Mouse (Mus musculus) lung, embryonic 15.5 days (tissue): ENCODE results near the gene Eya3. TPM values are rescaled to one million over a fixed set of nuclear protein-coding genes. Genes with fewer than 3 reads are reported as not detected.

Source experiments
- ATAC-seq: fragments of 200-750 bp; cut with Nextera tagmentation; 2 replicates; pipeline ENCODE4 v1.8.0; 2017; ENCODE audit warnings: moderate number of reproducible peaks, borderline replicate concordance; ENCODE audit not compliant: low FRiP score, low TSS enrichment; ENCODE audit errors: extremely low read depth
- H3K27ac ChIP-seq: fragments of 300-500 bp; sonication (generic); 2 replicates; pipeline ENCODE4 v1.5.1; 2015; ENCODE audit warnings: moderate library complexity, mild to moderate bottlenecking, inconsistent platforms
- H3K27me3 ChIP-seq: fragments of 300-500 bp; sonication (generic); 2 replicates; pipeline ENCODE4 v1.6.1; 2015; ENCODE audit warnings: inconsistent platforms
- H3K36me3 ChIP-seq: fragments of 300-500 bp; sonication (generic); 2 replicates; pipeline ENCODE4 v1.6.1; 2015; ENCODE audit warnings: inconsistent platforms
- H3K4me1 ChIP-seq: fragments of 300-500 bp; sonication (generic); 2 replicates; pipeline ENCODE4 v1.6.1; 2015; ENCODE audit warnings: inconsistent platforms
- H3K4me2 ChIP-seq: fragments of 300-500 bp; sonication (generic); 2 replicates; pipeline ENCODE4 v1.6.1; 2015; ENCODE audit warnings: inconsistent platforms, mild to moderate bottlenecking, moderate library complexity
- H3K4me3 ChIP-seq: fragments of 300-500 bp; sonication (generic); 2 replicates; pipeline ENCODE4 v1.5.1; 2015; ENCODE audit warnings: mild to moderate bottlenecking, inconsistent platforms
- H3K9ac ChIP-seq: fragments of 300-500 bp; sonication (generic); 2 replicates; pipeline ENCODE4 v1.6.1; 2015; ENCODE audit warnings: inconsistent platforms
- H3K9me3 ChIP-seq: fragments of 300-500 bp; sonication (generic); 2 replicates; pipeline ENCODE4 v1.6.1; 2016; ENCODE audit warnings: inconsistent platforms
- WGBS: fragments of 180-500 bp; shearing (Covaris S2); methylation state at CpG from one replicate; pipeline ENCODE4 v1.1.7; 2015; 5-methylcytosine and 5-hydroxymethylcytosine counted together
- polyA plus RNA-seq: library from polyadenylated mRNA; unstranded; fragments of >200 nt; fragmentation: Nextera tagmentation; extraction: Ambion mirVana; gene quantifications from 2 replicates; pipeline ENCODE4 v1.2.1, GENCODE M21; 2015

Eya3 gene
- polyA plus RNA-seq, 1 experiment from 2014 or later, result 30.6 TPM

DNA sequence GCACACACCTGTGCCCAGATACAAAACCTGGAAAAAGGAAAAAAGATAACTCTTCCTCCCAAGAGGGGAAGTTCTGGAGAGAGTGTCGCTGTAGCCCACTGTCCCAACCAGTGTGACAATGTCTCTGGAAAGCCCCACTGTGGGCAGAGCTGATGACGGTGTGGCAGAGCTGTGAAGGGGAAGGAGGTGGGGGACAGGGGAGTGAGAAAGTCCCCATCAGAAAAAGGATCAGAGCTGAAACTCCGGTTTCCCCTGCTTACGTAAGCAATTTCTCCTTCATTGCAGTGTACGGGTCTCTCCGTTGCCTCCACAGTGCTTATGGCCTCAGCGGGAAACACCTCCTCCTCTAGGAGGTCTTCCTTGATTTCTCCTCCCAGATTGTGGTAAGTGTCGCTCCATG is 27.5 kb upstream of the Eya3 start:
- no peak for ATAC-seq
- H3K9ac ChIP-seq, result no peak overlapping the region
- no peaks in the 10 kb centered on the region for H3K27me3 ChIP-seq
- H3K4me1 ChIP-seq, result no peaks in the 10 kb centered on the region
- no peak overlapping the region for H3K27ac ChIP-seq
- H3K4me3 ChIP-seq, result no peak overlapping the region
- H3K9me3 ChIP-seq, result no peaks in the 10 kb centered on the region
- 76% methylated on average over 8 of the region's 8 CpGs for WGBS
- H3K4me2 ChIP-seq, result no peak overlapping the region
- no peaks in the 10 kb centered on the region for H3K36me3 ChIP-seq

GRCm38 (mm10) chr4:132617873-132618272 is 20.9 kb upstream of the Eya3 start:
- no peak overlapping the region for H3K9ac ChIP-seq
- no peak overlapping the region for H3K4me3 ChIP-seq
- H3K4me2 ChIP-seq, result no peak overlapping the region
- ATAC-seq, result no peak
- H3K27me3 ChIP-seq, result no peaks in the 10 kb centered on the region
- H3K9me3 ChIP-seq, result no peaks in the 10 kb centered on the region
- no peaks in the 10 kb centered on the region for H3K4me1 ChIP-seq
- whole genome bisulfite sequencing, result 89% methylated on average over 6 of the region's 6 CpGs
- H3K27ac ChIP-seq, result no peak overlapping the region
- H3K36me3 ChIP-seq, result no peaks in the 10 kb centered on the region

DNA sequence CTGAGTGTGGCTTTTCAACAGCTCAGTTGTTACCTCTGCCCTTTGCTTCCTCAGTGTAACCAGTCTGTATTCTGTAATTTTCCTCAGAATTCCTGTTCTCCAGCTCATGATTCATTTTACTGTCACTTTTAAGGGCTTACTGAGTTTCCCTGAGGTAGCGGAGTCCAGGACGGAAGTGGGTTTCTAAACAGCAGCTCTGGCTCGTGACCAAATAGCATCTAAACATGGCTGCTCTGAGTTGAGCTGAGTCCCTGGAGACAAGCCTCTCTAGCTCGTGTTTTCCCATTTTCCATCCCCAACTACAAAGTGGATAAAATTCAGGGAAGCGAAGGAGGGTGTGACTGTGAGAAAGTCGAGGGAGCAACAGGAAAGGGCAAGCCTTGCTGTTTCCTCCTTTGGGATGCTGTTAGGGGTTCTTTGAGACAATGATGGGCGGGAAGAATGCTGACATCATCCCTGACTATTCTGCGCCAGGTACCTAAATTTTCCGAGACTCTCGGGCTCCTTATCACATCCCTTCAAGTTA is 19.9 kb upstream of the Eya3 start:
- H3K4me1 ChIP-seq, result no peaks in the 10 kb centered on the region
- H3K4me2 ChIP-seq, result no peak overlapping the region
- H3K27me3 ChIP-seq, result no peaks in the 10 kb centered on the region
- no peak for ATAC-seq
- no peak overlapping the region for H3K9ac ChIP-seq
- no peaks in the 10 kb centered on the region for H3K9me3 ChIP-seq
- H3K4me3 ChIP-seq, result no peak overlapping the region
- no peak overlapping the region for H3K27ac ChIP-seq
- 69% methylated on average over 10 of the region's 10 CpGs for WGBS
- H3K36me3 ChIP-seq, result no peaks in the 10 kb centered on the region

- Histone ChIP-seq H3K27me3 (no peaks in the 10 kb centered on the region), H3K9ac (no peak overlapping the region), H3K4me2 (no peak overlapping the region), H3K9me3 (no peaks in the 10 kb centered on the region), H3K4me3 (no peak overlapping the region), H3K36me3 (no peaks in the 10 kb centered on the region), H3K27ac (no peak overlapping the region), H3K4me1 (no peaks in the 10 kb centered on the region)
- no peak for ATAC-seq
- 84% methylated on average over 4 of the region's 4 CpGs for WGBS
Observed at GRCm38 (mm10) chr4:132620134-132620533, 18.7 kb upstream of the Eya3 start.

- Histone ChIP-seq H3K4me3 (no peak overlapping the region), H3K9me3 (no peaks in the 10 kb centered on the region), H3K9ac (no peak overlapping the region), H3K27me3 (no peaks in the 10 kb centered on the region), H3K4me2 (no peak overlapping the region), H3K27ac (no peak overlapping the region), H3K4me1 (no peaks in the 10 kb centered on the region), H3K36me3 (no peaks in the 10 kb centered on the region)
- WGBS, result 67% methylated on average over 7 of the region's 7 CpGs
- ATAC-seq, result no peak
Observed at GRCm38 (mm10) chr4:132621287-132622068, 17.3 kb upstream of the Eya3 start.

DNA sequence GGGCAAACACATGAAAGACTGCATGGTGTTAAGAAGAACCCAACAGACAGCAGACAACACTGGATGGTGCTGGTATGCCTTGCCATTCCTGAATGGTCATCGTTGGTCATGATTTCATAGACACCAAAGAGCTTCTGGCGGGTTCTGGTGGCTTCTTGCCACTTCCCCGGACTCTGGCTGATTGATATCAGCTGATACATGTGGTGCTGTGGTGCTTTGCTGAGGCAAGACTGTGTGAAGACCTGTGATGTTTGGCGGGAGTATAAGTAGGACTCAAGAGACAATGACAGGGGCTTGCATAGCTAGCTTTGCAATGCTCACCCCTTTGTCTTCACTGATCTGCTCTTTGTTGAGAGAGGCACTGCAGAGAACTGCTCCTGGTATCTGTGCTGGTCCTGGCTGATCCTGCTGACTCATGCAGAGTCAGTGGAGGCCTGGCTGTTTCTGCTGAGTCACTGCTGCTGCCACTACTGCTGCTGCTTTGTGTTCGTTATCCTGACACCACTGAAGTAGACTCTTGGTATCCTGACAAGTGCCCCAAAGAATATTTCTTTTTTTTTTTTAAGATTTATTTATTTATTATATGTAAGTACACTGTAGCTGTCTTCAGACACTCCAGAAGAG is 14.6 kb upstream of the Eya3 start:
- H3K27ac ChIP-seq, result no peak overlapping the region
- no peak overlapping the region for H3K9ac ChIP-seq
- H3K36me3 ChIP-seq, result no peaks in the 10 kb centered on the region
- H3K27me3 ChIP-seq, result no peaks in the 10 kb centered on the region
- H3K4me3 ChIP-seq, result no peak overlapping the region
- no peak overlapping the region for H3K4me2 ChIP-seq
- 0 out of 2 replicates have a peak, but pooled peaks cover 4% of the 10 kb centered on the region for H3K4me1 ChIP-seq
- ATAC-seq, result no peak
- H3K9me3 ChIP-seq, result no peaks in the 10 kb centered on the region
- 75% methylated on average over 5 of the region's 5 CpGs for WGBS

DNA sequence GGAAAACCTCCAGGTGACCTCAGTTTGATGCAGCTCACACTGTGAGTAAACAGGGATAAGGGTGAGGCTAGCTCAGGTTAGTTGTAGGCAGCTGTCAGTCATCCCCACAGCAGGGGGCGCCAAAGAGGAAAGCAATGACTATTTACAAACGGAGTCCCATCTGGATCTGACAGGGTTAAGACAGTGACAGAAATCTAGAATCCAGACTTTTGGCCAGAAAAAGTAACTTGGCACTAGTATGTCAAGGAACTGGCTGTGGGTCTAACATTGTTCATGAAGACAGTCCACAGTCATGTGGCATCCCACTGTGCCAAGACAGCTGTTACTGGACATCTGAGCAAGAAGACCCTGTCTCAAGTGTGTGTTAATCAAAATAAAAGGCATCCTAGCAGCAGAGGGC is 10.0 kb upstream of the Eya3 start:
- Histone ChIP-seq H3K4me1 (0 out of 2 replicates have a peak, but pooled peaks cover 4% of the 10 kb centered on the region), H3K9me3 (no peaks in the 10 kb centered on the region), H3K27me3 (no peaks in the 10 kb centered on the region), H3K27ac (no peak overlapping the region), H3K4me2 (no peak overlapping the region), H3K4me3 (no peak overlapping the region), H3K36me3 (no peaks in the 10 kb centered on the region), H3K9ac (no peak overlapping the region)
- no peak for ATAC-seq
- 12% methylated on average over 2 of the region's 2 CpGs for WGBS

GRCm38 (mm10) chr4:132635971-132636370 is 2.8 kb upstream of the Eya3 start:
- H3K27ac ChIP-seq, result no peak overlapping the region
- H3K9ac ChIP-seq, result no peak overlapping the region
- H3K4me1 ChIP-seq, result peaks cover 12% of the 10 kb centered on the region
- no peak overlapping the region for H3K4me2 ChIP-seq
- no peak for ATAC-seq
- no peaks in the 10 kb centered on the region for H3K9me3 ChIP-seq
- 75% methylated on average over 2 of the region's 2 CpGs for WGBS
- H3K36me3 ChIP-seq, result no peaks in the 10 kb centered on the region
- no peaks in the 10 kb centered on the region for H3K27me3 ChIP-seq
- no peak overlapping the region for H3K4me3 ChIP-seq

GRCm38 (mm10) chr4:132636554-132636953 is 2.2 kb upstream of the Eya3 start:
- no peaks in the 10 kb centered on the region for H3K9me3 ChIP-seq
- H3K4me2 ChIP-seq, result no peak overlapping the region
- H3K4me3 ChIP-seq, result no peak overlapping the region
- peaks cover 2% of the 10 kb centered on the region; the same call in 1 of the 2 replicates for H3K36me3 ChIP-seq
- no peak overlapping the region for H3K9ac ChIP-seq
- WGBS, result 47% methylated on average over 4 of the region's 4 CpGs
- H3K27ac ChIP-seq, result no peak overlapping the region
- no peaks in the 10 kb centered on the region for H3K27me3 ChIP-seq
- no peak for ATAC-seq
- peaks cover 12% of the 10 kb centered on the region for H3K4me1 ChIP-seq

GRCm38 (mm10) chr4:132639191-132639713 is 465 bp downstream of the Eya3 start:
- Histone ChIP-seq H3K4me3 (peak overlapping the region; percentile 89), H3K9ac (peak overlapping the region; percentile 83), H3K4me2 (peak overlapping the region; percentile 84), H3K9me3 (no peaks in the 10 kb centered on the region), H3K36me3 (peaks cover 12% of the 10 kb centered on the region), H3K27ac (peak overlapping the region; percentile 74), H3K27me3 (no peaks in the 10 kb centered on the region), H3K4me1 (peaks cover 12% of the 10 kb centered on the region)
- peak; percentile 46 for ATAC-seq
- WGBS, result under 1% methylated on average over 32 of the region's 35 CpGs

DNA sequence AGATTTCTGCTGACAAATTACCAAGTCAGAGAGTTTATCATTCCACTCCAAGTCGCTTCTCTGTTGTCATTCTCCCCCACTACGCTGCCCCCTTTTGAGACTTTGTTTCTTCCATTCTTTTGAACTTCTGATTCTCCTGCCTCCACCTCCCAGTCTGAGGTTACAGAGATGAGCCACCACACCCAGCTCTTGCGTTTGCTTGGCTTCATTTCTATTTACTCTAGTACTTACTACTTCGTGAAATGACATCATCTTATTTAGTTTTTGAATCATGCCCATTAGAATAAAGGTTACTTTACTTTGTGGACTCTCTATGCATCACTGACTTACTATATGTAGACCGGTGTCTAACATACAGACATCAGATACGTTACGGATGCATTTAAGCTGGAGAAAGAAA is 8.7 kb downstream of the Eya3 start:
- peaks cover 21% of the 10 kb centered on the region; the same call in 1 of the 2 replicates for H3K4me1 ChIP-seq
- H3K27ac ChIP-seq, result no peak overlapping the region
- no peak for ATAC-seq
- 72% methylated on average over 7 of the region's 7 CpGs for WGBS
- peaks cover 7% of the 10 kb centered on the region for H3K36me3 ChIP-seq
- H3K4me2 ChIP-seq, result no peak overlapping the region
- no peak overlapping the region for H3K4me3 ChIP-seq
- no peak overlapping the region for H3K9ac ChIP-seq
- H3K27me3 ChIP-seq, result no peaks in the 10 kb centered on the region
- H3K9me3 ChIP-seq, result no peaks in the 10 kb centered on the region
